Mouse (Mus musculus) bone marrow macrophage, adult 2 months (primary cell): ENCODE measurements around the gene Dok3.

Experiments
- CTCF ChIP-seq: IDR thresholded peaks from 2 replicates; pipeline ENCODE4 v1.5.1; 2012; ENCODE audit warnings: low read depth, mild to moderate bottlenecking, low read length, moderate library complexity
- POLR2A ChIP-seq: IDR thresholded peaks from 2 replicates; pipeline ENCODE4 v1.6.1; 2012; ENCODE audit warnings: mild to moderate bottlenecking, low read depth, low read length, borderline replicate concordance

- TF ChIP-seq POLR2A: no peak
- TF ChIP-seq CTCF: no peak
Measured at GRCm38 (mm10) chr13:55507877-55508276, 21.2 kb downstream of the Dok3 start.
